Mouse (Mus musculus) kidney, adult 2 months (tissue): ENCODE data around the gene Emcn.

ENCODE experiments used
- CTCF ChIP-seq: fragments of 200-500 bp; conservative IDR thresholded peaks from 2 replicates; pipeline ENCODE4 v1.5.1; 2011; ENCODE audit warnings: low read depth, mild to moderate bottlenecking, control low read depth, low read length, moderate library complexity, mixed read lengths; ENCODE audit not compliant: insufficient read depth, insufficient read length
- POLR2A ChIP-seq: fragments of 200-500 bp; IDR thresholded peaks from one replicate; pipeline ENCODE4 v1.6.1; 2011; ENCODE audit warnings: low read depth, low read length, control low read depth

- TF ChIP-seq CTCF (no peak), POLR2A (no peak)
Measured at GRCm38 (mm10) chr3:137302804-137303203, 38.1 kb upstream of the Emcn start.
